Mouse (Mus musculus) testis, adult 2 months (tissue): ENCODE measurements around the gene Gm48551.

Experiments
- CTCF ChIP-seq: fragments of 200-500 bp; IDR thresholded peaks from 2 replicates; pipeline ENCODE4 v1.5.1; 2012; ENCODE audit warnings: low read depth, mild to moderate bottlenecking, inconsistent platforms, low read length, moderate library complexity; ENCODE audit not compliant: control insufficient read depth, insufficient read depth, insufficient replicate concordance
- POLR2A ChIP-seq: fragments of 200-500 bp; IDR thresholded peaks from 2 replicates; pipeline ENCODE4 v1.6.1; 2012; ENCODE audit warnings: low read depth, mild to moderate bottlenecking, inconsistent platforms, low read length, moderate library complexity; ENCODE audit not compliant: control insufficient read depth

DNA sequence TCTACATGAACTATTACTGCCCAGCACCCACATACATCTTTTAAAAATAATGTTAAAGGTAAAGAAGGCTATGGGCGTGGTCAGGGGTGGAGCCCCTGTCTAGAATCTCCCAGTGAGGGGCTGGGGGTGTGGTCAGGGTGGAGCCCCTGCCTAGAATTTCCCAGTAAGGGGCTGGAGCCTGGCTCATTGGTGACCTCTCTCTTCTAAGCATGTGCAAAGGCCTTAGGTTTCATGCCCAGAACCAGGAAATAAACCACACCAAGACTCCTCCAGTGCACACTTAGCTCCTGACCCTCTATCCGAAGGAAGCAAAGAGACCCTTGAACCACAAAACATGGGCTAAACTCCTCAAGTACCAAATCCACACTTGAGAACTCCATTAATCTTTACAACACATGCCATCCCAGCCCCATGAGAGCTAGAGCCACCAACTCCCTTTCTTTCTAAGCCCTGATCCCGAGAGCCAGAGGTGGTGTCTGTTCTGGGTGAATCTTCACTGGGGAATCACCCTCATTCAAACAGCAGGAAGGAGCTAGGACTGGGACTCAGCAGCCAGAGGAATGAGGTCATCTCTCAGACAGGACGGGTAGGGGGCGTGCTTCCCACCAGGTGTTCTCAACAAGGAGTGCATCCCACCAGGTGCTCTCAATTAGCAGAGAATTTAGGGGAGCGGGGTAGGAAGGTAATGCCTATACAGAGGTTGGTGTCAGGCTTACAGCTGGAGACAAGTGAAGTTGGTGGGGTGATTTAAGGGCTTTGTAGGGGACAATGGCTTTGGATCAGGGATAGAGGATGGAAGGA, 7.5 kb upstream of the Gm48551 start:
- TF ChIP-seq CTCF (no peak), POLR2A (no peak)
